Mouse (Mus musculus): ENCODE data around the gene Btbd35f15. TPM values are rescaled to one million over a fixed set of nuclear protein-coding genes. Genes with fewer than 3 reads are reported as not detected.
"Not testable (repeated sequence)": the region's sequence is repeated elsewhere in the genome, so short reads cannot be mapped to it uniquely, and the experiment has no call there.

Btbd35f15 gene
- total RNA-seq (2021), result not detected
- long read RNA-seq, experiment 1, result 0 reads
- long read RNA-seq, experiment 2, result 0 reads

DNA sequence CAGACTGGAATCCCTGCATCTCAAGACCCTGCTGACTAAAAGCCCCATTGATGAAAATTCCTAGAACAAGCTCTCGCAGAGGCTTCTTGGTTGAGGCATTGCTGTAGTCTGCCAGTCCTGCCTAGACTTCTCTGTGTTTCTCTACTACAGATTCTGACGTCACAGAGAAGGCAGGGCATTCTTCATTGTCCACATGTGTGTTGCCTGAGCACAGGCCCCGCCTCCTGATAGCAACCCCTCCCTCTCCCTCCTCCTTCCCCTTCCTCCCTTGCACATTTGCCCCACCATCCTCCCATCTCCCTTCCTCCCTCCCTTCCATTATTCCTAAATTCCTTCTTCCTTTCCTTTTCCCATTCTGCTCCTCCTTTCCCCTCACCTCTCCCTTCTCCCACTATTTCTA, at the start of gene Btbd35f15:
Gene Btbd35f15 (minus strand): TSS at position 101 of the 400 bp plus-strand sequence.
- DNase-seq; intact Hi-C loops (cut with DNase I); H3K4me3 ChIP-seq; H3K27ac ChIP-seq: not testable (repeated sequence)

Other genes with a start within 250 kb of the Btbd35f15 start
- gene Btbd35f13, start 79.9 kb upstream of the Btbd35f15 start, total RNA-seq (2021), result not detected
- gene Btbd35f14, start 125.0 kb upstream of the Btbd35f15 start, total RNA-seq (2021), result not detected

All from gastrocnemius, adult 2 months (tissue).